Mouse (Mus musculus) lung, postnatal 4 days (tissue): ENCODE results near the gene Plekha7.

Experiments used
- DNase-seq, 2 experiments: peaks; one replicate each; pipeline ENCODE4 v3.0.0; 2021

Gene Plekha7

DNA sequence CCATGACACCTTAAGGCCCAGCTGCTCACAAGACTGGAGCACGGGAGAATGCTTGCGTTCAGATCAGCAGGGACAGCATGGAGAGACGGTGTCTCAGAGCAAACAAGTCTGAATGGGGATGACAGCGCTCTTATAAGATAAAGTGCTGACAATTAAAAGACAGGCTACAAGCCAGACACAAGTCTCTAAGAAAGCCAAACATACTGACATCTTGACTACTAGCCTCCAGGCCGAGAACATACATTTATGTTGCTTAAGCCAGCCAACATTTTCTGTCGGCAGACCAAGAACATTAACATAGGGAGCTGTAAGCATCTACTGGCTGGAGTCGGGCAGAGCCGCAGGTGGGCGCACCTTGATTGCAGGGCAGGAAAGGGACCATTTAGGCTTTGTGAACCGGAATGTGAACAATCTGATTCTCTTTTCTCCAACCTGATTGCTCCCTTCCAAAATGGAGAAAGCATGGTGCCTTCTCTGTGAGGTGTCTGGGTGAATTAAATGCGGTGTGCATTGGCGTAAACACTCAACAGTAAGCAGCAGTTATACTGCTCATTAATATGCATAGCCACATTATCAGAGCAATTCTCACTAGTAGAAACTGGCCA is 88.0 kb downstream of the Plekha7 start:
- DNase-seq = no peak

DNA sequence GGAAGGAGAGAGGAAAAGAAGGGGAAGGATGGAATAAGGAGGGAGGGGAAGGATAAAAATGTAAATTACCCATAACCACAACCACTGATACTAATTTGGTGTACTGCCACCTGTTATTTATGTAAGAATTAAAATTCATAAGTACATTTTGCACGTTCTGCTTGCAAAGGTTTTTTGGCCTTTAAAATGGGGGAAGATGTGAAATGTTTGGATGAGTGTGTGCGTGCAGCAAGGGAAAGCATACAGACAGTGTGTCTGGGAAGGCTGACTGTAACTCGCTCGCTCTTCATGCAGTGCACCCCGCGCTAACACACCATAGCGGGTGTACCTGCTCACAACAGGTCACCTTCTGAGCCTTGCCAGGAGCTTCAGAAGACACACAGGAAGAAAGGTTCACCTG is 90.4 kb downstream of the Plekha7 start:
- no peak for DNase-seq

DNA sequence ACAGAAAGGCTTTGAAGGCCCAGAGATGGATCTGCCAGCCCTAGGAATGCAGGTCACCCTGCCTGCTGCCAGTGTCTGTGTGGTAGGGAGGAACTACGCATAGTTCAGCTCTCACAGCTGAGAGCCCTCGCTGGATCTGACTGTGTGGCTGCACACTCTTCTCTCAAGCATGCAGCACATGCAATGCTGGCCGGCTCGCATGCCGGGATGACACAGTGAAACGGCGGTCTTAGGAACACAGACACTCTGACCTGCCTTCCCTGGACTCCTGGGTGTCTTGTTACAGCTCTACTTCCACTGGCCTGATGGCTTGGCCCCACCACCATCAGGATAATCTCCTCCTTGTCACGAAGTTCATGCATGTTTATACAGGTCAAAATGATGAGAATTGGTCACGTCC is 96.3 kb downstream of the Plekha7 start:
- DNase-seq = no peak

DNA sequence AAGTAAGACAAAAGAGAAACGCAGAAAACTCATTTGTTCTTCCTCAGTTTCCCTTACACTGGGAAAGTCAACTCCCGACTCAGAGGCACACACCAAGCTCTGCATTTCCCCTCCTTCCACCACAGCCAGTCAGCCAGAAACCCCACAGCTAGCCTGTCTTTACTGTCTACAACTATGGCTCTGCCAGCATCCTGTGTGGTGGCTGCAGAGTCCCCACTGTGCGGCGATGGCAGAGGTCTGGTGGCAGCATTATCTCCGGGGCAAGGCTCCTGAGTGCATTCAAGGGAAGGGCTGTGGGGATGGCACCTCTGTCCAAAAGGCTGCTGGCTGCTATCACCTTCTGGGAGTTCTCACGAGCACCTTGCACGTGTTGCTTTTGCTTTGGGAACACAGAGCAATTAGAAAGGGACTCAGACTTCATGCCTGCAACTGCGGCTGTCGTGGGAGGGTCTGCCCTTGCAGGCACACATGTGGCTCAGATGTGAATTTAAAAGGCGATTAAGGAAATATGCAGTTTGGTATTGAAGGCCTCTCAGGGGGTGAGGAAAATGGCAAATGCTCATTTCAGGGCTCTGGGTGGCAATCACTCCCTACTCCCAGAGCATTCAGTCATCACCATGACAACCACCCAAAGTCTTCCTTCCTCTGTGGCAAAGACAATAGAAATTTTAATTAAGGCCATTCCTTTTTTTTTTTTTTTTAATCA is 98.1 kb downstream of the Plekha7 start:
- DNase-seq = no peak

DNA sequence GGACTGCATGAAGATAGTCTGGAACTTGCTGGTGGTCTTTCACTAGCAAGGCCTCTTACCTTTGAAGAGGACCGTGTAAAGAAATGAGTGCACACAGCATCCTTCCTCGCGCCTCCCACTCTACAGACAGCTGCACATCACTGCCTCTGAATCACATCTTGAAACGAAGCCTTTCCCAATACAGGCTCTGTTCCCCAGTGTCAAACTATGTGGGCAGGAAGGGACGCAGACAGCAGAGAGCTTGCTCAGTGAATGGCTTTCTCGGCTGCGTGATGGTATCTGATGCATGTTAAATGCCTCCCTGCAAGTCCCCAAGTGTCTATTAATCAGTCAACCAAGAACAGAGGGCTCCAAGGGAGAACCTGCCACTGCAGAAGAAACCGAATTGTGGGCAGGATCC is 99.3 kb downstream of the Plekha7 start:
- DNase-seq = no peak

DNA sequence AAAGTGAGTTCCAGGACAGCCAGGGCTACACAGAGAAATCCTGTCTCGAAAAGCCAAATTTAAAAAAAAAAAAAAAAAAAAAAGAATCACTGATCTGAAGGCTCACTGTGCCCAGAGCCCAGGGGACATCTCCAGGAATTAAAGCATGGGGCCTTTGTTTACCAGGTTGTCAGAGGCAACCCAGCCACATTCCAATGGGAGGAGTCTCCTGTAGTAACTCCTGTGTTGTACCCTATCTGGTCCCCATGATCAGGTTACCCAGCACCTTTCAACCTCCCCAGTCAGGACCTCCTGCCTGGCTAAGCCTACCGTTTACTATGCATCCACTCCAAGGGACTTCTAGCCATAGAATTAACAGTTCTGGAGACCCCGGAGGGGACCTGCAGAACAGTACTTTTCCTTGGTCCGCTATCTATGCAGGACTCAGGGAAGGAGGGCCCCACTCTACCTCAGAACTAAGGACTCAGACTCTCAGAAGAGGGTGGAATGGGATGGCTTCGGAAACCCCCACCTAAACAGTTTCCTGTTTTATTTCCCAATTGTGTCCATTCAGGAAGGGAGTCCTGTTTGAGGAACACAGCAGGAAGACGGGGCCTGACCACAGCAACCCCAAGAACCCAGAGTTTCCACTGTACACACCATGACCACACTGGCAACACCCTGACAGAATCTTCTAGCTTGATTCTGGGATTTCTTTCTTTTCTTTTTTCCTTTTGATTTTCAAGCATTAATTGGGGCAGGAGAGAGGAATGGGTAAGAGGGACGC is 101.2 kb downstream of the Plekha7 start:
- no peak for DNase-seq

DNA sequence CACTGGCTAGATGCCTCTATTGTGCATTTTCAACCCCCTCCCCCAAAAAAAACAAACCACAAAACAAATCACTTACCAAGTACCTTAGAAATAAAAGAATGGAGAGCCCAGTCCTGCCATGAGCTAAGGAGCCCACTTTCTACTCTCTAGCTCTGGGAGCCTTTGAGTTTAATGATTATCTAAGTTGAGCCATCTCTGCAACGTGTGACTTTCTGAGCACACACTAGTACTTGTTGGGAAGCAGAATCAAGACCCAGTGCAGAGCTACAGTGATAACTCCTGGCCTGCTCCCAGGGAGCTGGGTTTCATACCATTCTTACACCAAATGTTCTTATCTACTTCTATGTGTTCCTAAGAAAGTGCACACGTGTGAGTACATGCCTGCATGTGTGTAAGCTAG is 102.7 kb downstream of the Plekha7 start:
- no peak for DNase-seq

DNA sequence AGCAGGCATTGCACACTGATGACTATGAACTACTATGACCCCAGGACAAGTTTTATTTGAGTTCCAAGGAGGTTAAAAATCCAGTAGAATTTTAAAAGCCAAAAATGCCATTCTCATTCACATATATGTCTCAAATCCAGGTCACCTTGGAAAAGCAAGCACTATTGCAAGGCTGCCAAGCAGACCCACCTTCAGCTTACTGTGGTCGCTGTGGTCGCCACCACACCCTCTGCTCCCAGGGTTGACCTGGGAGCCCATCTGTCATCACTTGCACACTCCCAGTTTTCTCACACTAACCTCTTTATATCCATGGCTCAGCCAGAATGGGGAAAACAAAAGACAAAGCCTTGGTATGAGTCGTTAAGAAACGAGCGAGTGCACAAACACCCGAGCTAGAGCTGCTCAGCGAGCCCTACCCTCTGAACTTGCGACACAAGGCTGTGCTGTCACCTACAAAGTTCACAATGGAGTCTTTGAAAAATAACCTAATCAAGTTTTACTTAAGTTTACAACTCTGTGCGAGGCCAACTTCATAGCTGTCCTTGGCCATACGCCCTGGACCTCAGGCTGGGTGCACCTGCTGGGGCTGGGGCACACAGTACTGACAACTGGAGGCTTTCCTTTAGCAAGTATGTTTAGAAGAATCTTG is 106.0 kb downstream of the Plekha7 start:
- no peak for DNase-seq

DNA sequence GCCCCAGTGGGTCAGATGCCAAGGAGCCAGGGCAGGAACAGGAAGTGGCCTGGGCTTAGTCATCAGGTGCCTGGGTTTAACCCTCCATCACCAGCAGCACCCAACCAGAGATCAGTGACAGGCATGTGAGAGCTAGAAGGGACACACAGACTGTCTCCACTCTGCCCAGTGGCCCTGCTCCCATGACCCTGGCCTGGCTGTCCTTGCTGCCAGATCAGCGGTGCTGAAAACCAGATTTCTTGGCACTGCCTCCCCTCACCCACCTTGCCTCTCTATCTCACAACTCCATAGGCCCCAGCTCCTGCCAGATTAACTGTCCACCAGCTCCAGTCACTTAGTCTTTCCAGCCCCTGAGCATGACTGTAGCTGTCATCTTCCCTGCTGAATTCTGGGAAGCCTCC is 107.2 kb downstream of the Plekha7 start:
- no peak for DNase-seq

DNA sequence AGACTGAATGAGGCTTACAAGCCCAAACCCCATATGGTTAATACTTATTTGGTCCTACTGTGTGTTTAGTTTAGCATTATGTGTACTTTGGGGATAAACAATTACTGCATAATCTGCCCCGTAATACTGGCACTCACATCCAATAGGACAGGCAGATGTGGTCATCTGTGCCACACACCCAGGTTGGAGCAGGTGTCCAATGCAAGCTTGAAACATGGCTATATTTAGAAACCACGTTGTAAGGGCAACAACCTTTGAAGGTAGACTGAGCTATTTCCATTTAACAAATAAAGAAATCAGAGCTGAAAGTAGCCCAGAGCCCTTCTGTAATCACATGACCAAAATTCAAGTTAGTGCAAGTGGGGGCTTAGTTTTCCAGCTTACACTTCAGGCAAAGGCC is 107.6 kb downstream of the Plekha7 start:
- DNase-seq = no peak

DNA sequence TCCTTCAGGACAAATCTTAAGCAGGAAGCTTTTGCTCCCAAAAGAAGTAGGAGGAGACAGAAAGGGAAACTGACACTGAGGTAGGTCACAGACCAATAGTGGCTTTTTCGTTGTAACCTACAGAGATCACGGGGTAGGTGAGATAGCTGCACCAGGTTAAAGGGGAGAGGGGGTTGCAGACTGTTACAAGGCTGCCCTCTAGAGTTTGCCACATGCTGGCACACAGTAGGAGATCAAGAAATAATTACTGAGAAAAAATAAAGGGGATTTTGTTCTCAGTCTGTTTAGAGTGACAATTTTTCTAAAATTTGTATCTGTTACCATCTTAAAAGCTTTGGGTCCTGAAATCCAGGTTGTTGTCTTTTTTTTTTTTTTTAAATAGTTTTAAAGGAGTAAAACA is 109.3 kb downstream of the Plekha7 start:
- no peak for DNase-seq

DNA sequence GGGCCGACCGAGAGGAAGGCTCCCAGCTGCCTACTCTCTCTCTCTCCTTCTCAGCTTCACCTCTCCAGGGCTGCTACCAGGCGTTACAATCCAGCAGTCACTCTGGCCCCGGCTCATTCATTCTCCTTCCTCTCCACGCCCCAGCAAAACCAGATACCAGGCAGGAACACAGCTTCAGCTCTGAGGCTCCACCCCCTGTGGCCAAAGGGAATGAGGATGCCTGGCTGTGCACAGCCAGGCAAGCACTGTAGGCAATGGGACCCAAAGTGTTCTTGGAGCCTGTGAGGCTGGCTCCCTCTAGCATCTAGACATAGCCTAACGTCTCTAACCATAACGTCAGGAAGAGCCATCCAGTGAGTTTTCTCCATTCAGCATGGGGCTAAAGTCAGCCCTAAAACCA is 109.8 kb downstream of the Plekha7 start:
- DNase-seq = peak; percentile 41 to 60

DNA sequence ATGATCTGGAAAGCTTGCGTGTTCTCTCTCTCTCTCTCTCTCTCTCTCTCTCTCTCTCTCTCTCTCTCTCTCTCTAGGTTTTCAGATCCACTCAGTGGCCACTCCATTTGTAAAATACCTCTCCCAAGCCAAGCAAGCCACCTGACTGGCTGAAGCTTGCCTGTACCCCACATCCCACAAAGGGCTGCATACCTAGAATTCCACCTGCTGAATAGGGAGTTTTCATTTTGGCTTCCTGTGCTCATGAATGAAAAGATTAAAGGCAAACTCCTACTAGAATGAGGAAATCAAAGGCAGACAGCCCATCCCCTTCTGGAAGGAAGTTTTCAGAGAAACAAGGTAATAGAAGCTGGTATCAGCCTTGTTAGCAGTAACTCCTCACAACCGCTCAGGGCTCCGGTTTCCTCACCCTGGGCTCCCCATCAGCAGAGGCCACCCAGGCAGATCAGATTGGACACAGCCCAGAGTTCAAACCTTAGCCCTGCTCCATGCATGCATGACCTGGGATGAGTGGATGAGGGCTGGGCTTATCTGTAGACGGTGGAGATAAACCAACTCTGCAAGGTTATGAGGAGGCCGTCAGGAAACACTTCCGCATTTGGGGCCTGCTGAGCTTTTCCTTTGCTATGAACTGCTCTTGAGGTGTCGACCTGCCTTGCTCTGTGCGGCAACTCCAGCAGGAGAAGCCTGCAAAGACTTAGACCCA is 111.0 kb downstream of the Plekha7 start:
- DNase-seq = no peak

DNA sequence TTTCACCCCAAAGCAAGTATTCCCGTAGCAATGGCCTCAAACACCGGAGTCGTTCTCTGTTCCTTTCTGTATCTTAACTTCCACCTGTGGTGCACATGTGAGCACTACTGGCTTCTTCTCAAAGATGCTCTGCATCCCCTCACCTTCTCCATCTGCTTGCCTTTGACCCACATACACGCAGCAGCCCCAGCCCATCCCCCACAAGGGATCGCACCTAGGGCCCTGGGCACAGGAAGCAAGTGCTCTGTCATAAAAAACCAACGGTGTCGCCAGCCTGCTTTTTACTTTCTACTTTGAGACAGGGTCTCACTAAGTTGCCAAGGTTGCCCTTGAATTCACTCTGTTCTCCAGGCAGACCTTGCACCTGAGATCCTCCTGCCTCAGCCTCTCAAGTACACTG is 113.2 kb downstream of the Plekha7 start:
- DNase-seq = no peak

DNA sequence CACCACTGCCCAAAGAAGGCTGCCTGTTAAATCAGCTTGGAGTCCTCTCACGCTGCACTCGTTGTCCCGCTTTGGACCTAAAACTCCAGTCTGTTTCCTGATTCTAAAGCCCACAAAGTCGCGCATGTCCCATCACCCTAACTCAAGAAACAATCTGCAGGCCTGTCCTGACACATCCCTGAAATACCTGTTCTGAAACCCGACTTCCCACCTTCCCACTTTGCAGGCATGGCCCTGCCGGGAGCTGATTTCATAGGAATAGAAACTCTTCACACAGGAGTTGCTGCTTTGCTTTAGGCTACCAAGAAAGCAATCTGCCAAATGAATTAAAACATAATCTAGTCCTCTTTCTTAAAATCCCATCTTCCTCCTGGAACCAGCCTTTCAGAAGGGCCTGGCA is 115.2 kb downstream of the Plekha7 start:
- DNase-seq = no peak

DNA sequence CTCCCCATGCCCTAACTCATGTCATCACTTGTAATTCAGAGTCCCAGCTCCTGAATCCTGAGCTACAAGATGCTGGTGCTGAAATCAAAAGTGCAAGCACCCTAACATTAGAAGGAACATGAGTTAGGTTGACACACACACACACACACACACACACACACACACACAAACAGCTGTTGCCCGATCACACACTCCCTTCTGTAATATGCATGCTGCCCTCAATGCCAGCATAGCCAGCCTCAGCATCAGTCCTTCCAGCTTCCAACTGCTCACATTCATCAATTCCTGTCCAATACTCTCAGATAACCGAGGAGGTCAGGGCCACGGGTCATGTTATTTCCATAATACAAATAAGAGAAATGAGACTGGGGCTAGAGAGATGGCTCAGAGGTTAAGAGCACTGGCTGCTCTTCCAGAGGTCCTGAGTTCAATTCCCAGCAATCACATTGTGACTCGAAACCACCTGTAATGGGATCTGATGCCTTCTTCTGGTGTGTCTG is 116.0 kb downstream of the Plekha7 start:
- DNase-seq = no peak

DNA sequence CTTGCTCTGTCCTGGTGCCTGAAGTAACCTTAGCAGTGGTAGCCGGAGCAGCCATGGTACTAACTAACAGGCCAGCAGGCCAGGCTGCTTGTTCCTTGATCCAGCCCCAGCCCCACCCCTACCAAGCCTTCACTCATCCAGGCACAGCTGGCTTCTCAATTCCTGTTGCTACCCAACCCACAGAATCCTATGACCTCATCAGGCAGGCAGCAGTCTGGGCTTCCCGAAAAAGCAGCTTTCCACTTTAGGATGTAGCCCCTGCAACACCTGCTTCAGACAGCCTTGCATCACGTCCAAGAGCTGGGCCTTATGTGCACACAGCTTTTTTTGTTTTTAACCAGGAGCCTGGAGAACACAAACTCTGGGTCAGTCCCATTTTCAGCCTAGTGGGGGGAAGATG is 117.0 kb downstream of the Plekha7 start:
- DNase-seq = no peak

DNA sequence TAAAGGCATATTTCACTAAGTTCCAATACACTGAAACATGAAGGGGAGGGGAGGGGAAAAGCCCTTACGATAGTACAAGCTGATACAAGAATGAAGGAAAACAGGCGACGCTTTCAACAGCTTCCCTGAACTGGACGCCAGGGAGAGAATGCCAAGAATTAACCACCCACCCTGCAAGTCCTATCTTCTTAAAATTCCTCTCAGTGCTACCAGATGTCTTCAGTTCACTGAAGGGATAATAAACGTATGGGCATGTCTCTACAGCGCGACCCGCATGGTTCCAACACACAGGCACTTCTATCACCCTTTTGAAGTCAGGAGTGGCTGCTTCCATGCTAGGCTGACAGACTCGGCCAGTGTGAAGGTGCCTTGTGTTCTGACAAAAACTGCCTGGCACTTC is 118.5 kb downstream of the Plekha7 start:
- DNase-seq = no peak

DNA sequence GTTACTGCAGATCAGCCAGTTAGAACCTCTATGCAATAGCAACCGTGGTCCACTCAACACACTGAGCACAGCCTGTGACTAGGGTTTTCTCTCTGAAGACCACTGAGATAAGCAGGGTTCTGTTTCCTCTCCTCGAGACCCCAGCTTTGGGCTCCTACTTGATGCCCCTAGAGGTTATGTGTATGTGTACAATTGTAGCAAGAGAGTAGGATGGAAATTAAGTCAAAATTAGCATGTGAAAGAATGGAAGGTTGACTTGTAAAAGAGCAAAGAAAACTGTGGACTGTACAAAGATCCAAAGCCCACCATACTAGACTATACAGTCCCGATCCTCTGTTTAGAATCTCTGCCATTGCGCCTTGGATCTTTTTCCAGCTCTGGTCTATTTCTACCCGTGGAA is 119.8 kb downstream of the Plekha7 start:
- DNase-seq = no peak

DNA sequence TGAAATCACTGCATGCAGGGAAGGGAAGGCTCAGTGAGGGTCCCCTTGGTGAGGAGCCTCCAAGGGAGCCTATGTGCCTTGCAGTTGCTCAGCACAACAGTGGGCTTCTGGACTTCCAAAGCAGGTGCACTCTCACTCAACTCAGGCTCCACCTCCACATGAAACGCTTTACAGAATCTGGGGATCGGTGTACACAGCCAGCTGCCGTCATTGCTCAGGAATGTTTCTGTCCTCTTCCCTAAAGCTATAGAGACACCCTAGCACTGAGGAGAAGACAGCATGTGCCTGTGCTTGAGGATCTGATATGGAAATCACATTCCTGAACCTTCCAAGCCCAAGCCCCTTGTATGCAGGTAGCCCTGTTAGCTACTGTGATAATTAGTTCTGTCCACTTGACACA is 120.7 kb downstream of the Plekha7 start:
- DNase-seq = no peak

DNA sequence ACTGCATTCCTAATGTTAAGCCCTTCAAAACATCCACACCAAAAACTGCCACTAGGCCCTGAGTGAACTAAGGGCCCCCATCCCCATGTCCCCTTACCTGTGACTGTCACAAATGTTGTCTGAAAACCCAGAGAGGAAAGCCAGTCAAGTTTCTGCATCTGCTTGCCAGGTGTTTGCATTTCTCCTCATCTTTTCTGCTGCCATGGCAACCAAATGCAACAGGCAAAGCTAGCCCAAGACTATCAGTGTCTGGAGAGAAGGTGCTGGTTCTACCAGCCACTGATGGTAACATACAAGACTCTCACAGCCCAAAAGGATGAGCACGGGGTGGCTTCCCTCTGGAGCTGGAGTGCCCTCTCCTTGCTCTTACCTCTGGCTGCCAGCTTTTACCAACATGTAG is 121.3 kb downstream of the Plekha7 start:
- no peak for DNase-seq

DNA sequence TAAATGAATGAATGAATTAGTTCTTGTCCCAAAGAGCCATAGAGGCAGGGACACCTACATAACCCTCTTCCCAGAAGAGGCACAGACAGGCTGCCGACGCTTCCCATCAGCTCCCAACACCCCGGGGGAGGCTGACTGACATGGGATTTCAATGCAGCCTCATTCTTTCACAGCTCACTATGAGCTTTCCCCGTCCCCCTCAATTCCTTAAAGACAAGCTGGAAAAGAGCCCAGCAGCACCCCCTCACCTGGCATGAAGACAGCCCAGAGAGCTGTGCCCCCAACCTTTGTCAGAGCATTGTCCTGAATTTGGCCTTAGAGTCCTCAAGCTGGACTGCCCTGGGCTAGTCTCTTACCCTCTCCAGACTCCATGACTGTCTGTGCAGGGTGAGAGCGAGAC is 122.0 kb downstream of the Plekha7 start:
- no peak for DNase-seq
